Mouse (Mus musculus) myocyte (in vitro differentiated cells): ENCODE measurements around the gene BC030867. TPM values are rescaled to one million over a fixed set of nuclear protein-coding genes. Genes with fewer than 3 reads are reported as not detected.

Source experiments
- polyA plus RNA-seq: library from polyadenylated mRNA; unstranded; fragments of >200 nt; fragmentation: generic; extraction: Trizol; gene quantifications from one replicate; pipeline ENCODE4 v1.2.1, GENCODE M21; 2012; ENCODE audit warnings: missing spikeins

The BC030867 gene
- polyA plus RNA-seq, 1 experiment: 4.4 TPM

Other genes starting within 250 kb of the BC030867 start
- gene Mpp3, start 220.4 kb upstream of the BC030867 start, polyA plus RNA-seq: 2.1 TPM
- not detected for gene Cd300lg, start 207.4 kb upstream of the BC030867 start, polyA plus RNA-seq
- gene Mpp2, start 160.4 kb upstream of the BC030867 start, polyA plus RNA-seq: 4.3 TPM
- gene Ppy, start 147.6 kb upstream of the BC030867 start, polyA plus RNA-seq: not detected
- not detected for gene Pyy, start 141.1 kb upstream of the BC030867 start, polyA plus RNA-seq
- not detected for gene Nags, start 103.4 kb upstream of the BC030867 start, polyA plus RNA-seq
- 37.7 TPM for gene Tmem101, start 92.5 kb upstream of the BC030867 start, polyA plus RNA-seq
- gene Lsm12, start 63.6 kb upstream of the BC030867 start, polyA plus RNA-seq: 33.1 TPM
- 58.1 TPM for gene G6pc3, start 59.3 kb upstream of the BC030867 start, polyA plus RNA-seq
- gene Hdac5, start 18.7 kb upstream of the BC030867 start, polyA plus RNA-seq: 77.3 TPM
- 5.1 TPM for gene Asb16, start 19.9 kb downstream of the BC030867 start, polyA plus RNA-seq
- gene Tmub2, start 36.0 kb downstream of the BC030867 start, polyA plus RNA-seq: 39.5 TPM
- 39.5 TPM for gene Atxn7l3, start 47.7 kb downstream of the BC030867 start, polyA plus RNA-seq
- gene Ubtf, start 70.9 kb downstream of the BC030867 start, polyA plus RNA-seq: 58.6 TPM
- gene Slc4a1, start 117.3 kb downstream of the BC030867 start, polyA plus RNA-seq: not detected
- gene Rundc3a, start 144.5 kb downstream of the BC030867 start, polyA plus RNA-seq: 10.3 TPM
- gene Slc25a39, start 159.1 kb downstream of the BC030867 start, polyA plus RNA-seq: 274 TPM
- gene Grn, start 181.4 kb downstream of the BC030867 start, polyA plus RNA-seq: 174 TPM
- 162 TPM for gene Fam171a2, start 198.8 kb downstream of the BC030867 start, polyA plus RNA-seq
- 7.2 TPM for gene Itga2b, start 221.2 kb downstream of the BC030867 start, polyA plus RNA-seq